Mouse (Mus musculus) small intestine, adult 2 months (tissue): Measurements from ENCODE around the gene Adgra1.

ENCODE experiments used
- CTCF ChIP-seq: fragments of 200-500 bp; IDR thresholded peaks from 2 replicates; pipeline ENCODE4 v1.5.1; 2012; ENCODE audit warnings: low read depth, mild to moderate bottlenecking, control low read depth, inconsistent platforms, low read length, moderate library complexity, mixed read lengths; ENCODE audit not compliant: insufficient replicate concordance, insufficient read length; ENCODE audit errors: extremely low read depth
- POLR2A ChIP-seq: fragments of 200-500 bp; IDR thresholded peaks from 2 replicates; pipeline ENCODE4 v1.6.1; 2012; ENCODE audit warnings: low read depth, mild to moderate bottlenecking, control low read depth, inconsistent platforms, low read length, moderate library complexity

GRCm38 (mm10) chr7:139871014-139871413 is 37.0 kb downstream of the Adgra1 start:
- TF ChIP-seq CTCF, result no peak
- no peak for TF ChIP-seq POLR2A
